23 mouse cellular contexts compared by ENCODE assay signal in genomic region chr7:45988344-45988743, GRCm38 (mm10). TPM values are rescaled to one million over a fixed set of nuclear protein-coding genes. Genes with fewer than 3 reads are reported as not detected.
DNase-seq lines count a peak whose midpoint lies in the region; ATAC-seq and TF ChIP-seq lines count a peak whose summit lies in the region.
"Had no signal": no experiment of that assay in that cellular context is flagged by ENCODE, and none has a peak within 500 bp of the region (broad histone marks: within the 10 kb centered on the region; RNA-seq: fewer than 3 reads in every experiment).

No protein-coding gene starts in this region.

- no peak overlapping the region for H3K27ac ChIP-seq in intestine, embryonic 16.5 days (ENCODE audit: low read length)
- H3K27ac ChIP-seq in intestine, embryonic 15.5 days, result no peak overlapping the region
- no peak overlapping the region for H3K27ac ChIP-seq in liver, adult 2 months (replicated peaks; ENCODE audit: insufficient read depth, low read depth, low read length)
- H3K27ac ChIP-seq in liver, embryonic 11.5 days (ENCODE audit: low read depth, low read length), result no peak overlapping the region
- no peak overlapping the region for H3K27ac ChIP-seq in liver, postnatal 0 days (ENCODE audit: low read depth)
- H3K27ac ChIP-seq in intestine, postnatal 0 days (ENCODE audit: low read depth, low read length), result no peak overlapping the region
- H3K27ac ChIP-seq in midbrain, embryonic 11.5 days (ENCODE audit: low read depth, low read length), result no peak overlapping the region

- H3K4me1 ChIP-seq in intestine, embryonic 16.5 days (ENCODE audit: control insufficient read depth, insufficient read depth, low read length), result no peaks in the 10 kb centered on the region
- H3K4me1 ChIP-seq in intestine, embryonic 15.5 days (replicated peaks), result no peaks in the 10 kb centered on the region
- H3K4me1 ChIP-seq in liver, adult 2 months (ENCODE audit: control insufficient read depth, insufficient read depth, low read length), result no peaks in the 10 kb centered on the region
- no peaks in the 10 kb centered on the region for H3K4me1 ChIP-seq in liver, embryonic 11.5 days (replicated peaks; ENCODE audit: control insufficient read depth, insufficient read depth, low read length)
- no peaks in the 10 kb centered on the region for H3K4me1 ChIP-seq in liver, postnatal 0 days (ENCODE audit: insufficient read depth)
- no peaks in the 10 kb centered on the region for H3K4me1 ChIP-seq in intestine, postnatal 0 days (replicated peaks; ENCODE audit: control insufficient read depth, insufficient read depth, low read length)
- H3K4me1 ChIP-seq in midbrain, embryonic 11.5 days (ENCODE audit: control insufficient read depth, insufficient read depth, low read length), result no peaks in the 10 kb centered on the region

- no peaks in the 10 kb centered on the region for H3K27me3 ChIP-seq in intestine, embryonic 16.5 days (replicated peaks; ENCODE audit: control insufficient read depth, insufficient read depth, low read length)
- H3K27me3 ChIP-seq in intestine, embryonic 15.5 days (replicated peaks), result no peaks in the 10 kb centered on the region
- H3K27me3 ChIP-seq in liver, adult 2 months (ENCODE audit: control insufficient read depth, insufficient read depth, low read length), result no peaks in the 10 kb centered on the region
- H3K27me3 ChIP-seq in liver, embryonic 11.5 days (replicated peaks; ENCODE audit: control insufficient read depth, insufficient read depth, low read length), result no peaks in the 10 kb centered on the region
- no peaks in the 10 kb centered on the region for H3K27me3 ChIP-seq in liver, postnatal 0 days (ENCODE audit: insufficient read depth, low read length)
- no peaks in the 10 kb centered on the region for H3K27me3 ChIP-seq in intestine, postnatal 0 days (replicated peaks; ENCODE audit: control insufficient read depth, insufficient read depth, low read length)
- H3K27me3 ChIP-seq in midbrain, embryonic 11.5 days (ENCODE audit: control insufficient read depth, insufficient read depth, low read length), result no peaks in the 10 kb centered on the region
- H3K27me3 ChIP-seq: CH12.LX had no signal

- DNase-seq in liver, adult 2 months (ENCODE audit: extremely low read depth, low read depth, low spot score), result peak; percentile 72
- no peak for DNase-seq in liver, embryonic 11.5 days (ENCODE audit: low spot score)
- DNase-seq in liver, postnatal 0 days, result no peak
- no peak for DNase-seq in liver
- no peak for DNase-seq in midbrain, embryonic 11.5 days (ENCODE audit: low spot score, missing footprints)
- DNase-seq: adrenal gland, adult 2 months; adrenal gland, adult 8-10 months; adrenal gland, postnatal 10 days; adrenal gland, postnatal 14 days; adrenal gland, postnatal 25 days; adrenal gland, postnatal 36 days; B cell, adult 2 months; cerebellum, adult 11 months; cerebellum, adult 11-12 months had no signal

- no peak overlapping the region for H3K4me2 ChIP-seq in intestine, embryonic 16.5 days (ENCODE audit: low read depth, low read length)
- no peak overlapping the region for H3K4me2 ChIP-seq in intestine, embryonic 15.5 days (replicated peaks)
- no peak overlapping the region for H3K4me2 ChIP-seq in liver, embryonic 11.5 days
- H3K4me2 ChIP-seq in liver, postnatal 0 days (ENCODE audit: low read depth, low read length), result no peak overlapping the region
- no peak overlapping the region for H3K4me2 ChIP-seq in intestine, postnatal 0 days (replicated peaks; ENCODE audit: low read depth)
- no peak overlapping the region for H3K4me2 ChIP-seq in midbrain, embryonic 11.5 days

- no peak overlapping the region for H3K9ac ChIP-seq in intestine, embryonic 16.5 days (ENCODE audit: low read depth, low read length)
- H3K9ac ChIP-seq in intestine, embryonic 15.5 days, result no peak overlapping the region
- no peak overlapping the region for H3K9ac ChIP-seq in liver, adult 2 months (ENCODE audit: low read depth, low read length)
- no peak overlapping the region for H3K9ac ChIP-seq in liver, embryonic 11.5 days (ENCODE audit: low read depth, low read length)
- H3K9ac ChIP-seq in liver, postnatal 0 days (replicated peaks), result no peak overlapping the region
- no peak overlapping the region for H3K9ac ChIP-seq in intestine, postnatal 0 days (ENCODE audit: low read depth, low read length)
- H3K9ac ChIP-seq in midbrain, embryonic 11.5 days (ENCODE audit: low read length), result no peak overlapping the region

- H3K4me3 ChIP-seq in intestine, embryonic 16.5 days (ENCODE audit: low read length), result no peak overlapping the region
- no peak overlapping the region for H3K4me3 ChIP-seq in intestine, embryonic 15.5 days (replicated peaks)
- H3K4me3 ChIP-seq in liver, adult 2 months (ENCODE audit: insufficient read depth, low read depth, low read length), result no peak overlapping the region
- H3K4me3 ChIP-seq in liver, embryonic 11.5 days (ENCODE audit: low read depth, low read length), result no peak overlapping the region
- H3K4me3 ChIP-seq in liver, postnatal 0 days (ENCODE audit: low read depth, low read length), result no peak overlapping the region
- no peak overlapping the region for H3K4me3 ChIP-seq in intestine, postnatal 0 days (ENCODE audit: low read depth, low read length)
- H3K4me3 ChIP-seq in midbrain, embryonic 11.5 days (ENCODE audit: low read depth, low read length), result no peak overlapping the region

- WGBS in intestine, embryonic 16.5 days, result 87% methylated on average over 1 of the region's 1 CpGs
- WGBS in intestine, embryonic 15.5 days, result 75% methylated on average over 1 of the region's 1 CpGs
- WGBS in liver, adult 2 months, result 23% methylated on average over 1 of the region's 1 CpGs
- 70% methylated on average over 1 of the region's 1 CpGs for WGBS in liver, embryonic 11.5 days
- 48% methylated on average over 1 of the region's 1 CpGs for WGBS in liver, postnatal 0 days (ENCODE audit: insufficient replicate concordance)
- WGBS in intestine, postnatal 0 days, result 54% methylated on average over 1 of the region's 1 CpGs
- 83% methylated on average over 1 of the region's 1 CpGs for WGBS in midbrain, embryonic 11.5 days

- H3K79me2 ChIP-seq in liver, adult 2 months (ENCODE audit: control insufficient read depth, insufficient read depth, low read length), result no peaks in the 10 kb centered on the region

- no peaks in the 10 kb centered on the region for H3K36me3 ChIP-seq in intestine, embryonic 16.5 days (ENCODE audit: control insufficient read depth, insufficient read depth, low read length)
- no peaks in the 10 kb centered on the region for H3K36me3 ChIP-seq in intestine, embryonic 15.5 days
- peaks cover 38% of the 10 kb centered on the region; the same call in 1 of the 2 replicates for H3K36me3 ChIP-seq in liver, adult 2 months (ENCODE audit: control insufficient read depth, insufficient read depth, low read length)
- H3K36me3 ChIP-seq in liver, embryonic 11.5 days (ENCODE audit: control insufficient read depth, insufficient read depth, low read length), result no peaks in the 10 kb centered on the region
- H3K36me3 ChIP-seq in liver, postnatal 0 days (replicated peaks; ENCODE audit: insufficient read depth, low read length), result peaks cover 15% of the 10 kb centered on the region; the same call in 1 of the 2 replicates
- peaks cover 4% of the 10 kb centered on the region; the same call in 1 of the 2 replicates for H3K36me3 ChIP-seq in intestine, postnatal 0 days (ENCODE audit: control insufficient read depth, insufficient read depth)
- no peaks in the 10 kb centered on the region for H3K36me3 ChIP-seq in midbrain, embryonic 11.5 days (ENCODE audit: control insufficient read depth, insufficient read depth, low read length)
- H3K36me3 ChIP-seq: G1E had no signal

- TF ChIP-seq EP300 in liver, postnatal 0 days (IDR thresholded peaks at IDR 0.05; ENCODE audit: low read depth), result no peak

- H3K9me3 ChIP-seq in intestine, embryonic 16.5 days (ENCODE audit: control insufficient read depth, low read length), result no peaks in the 10 kb centered on the region
- H3K9me3 ChIP-seq in intestine, embryonic 15.5 days, result no peaks in the 10 kb centered on the region
- H3K9me3 ChIP-seq in liver, embryonic 11.5 days (ENCODE audit: control insufficient read depth, low read length), result no peaks in the 10 kb centered on the region
- no peaks in the 10 kb centered on the region for H3K9me3 ChIP-seq in liver, postnatal 0 days (ENCODE audit: low read length)
- H3K9me3 ChIP-seq in intestine, postnatal 0 days (ENCODE audit: control insufficient read depth), result no peaks in the 10 kb centered on the region
- H3K9me3 ChIP-seq in midbrain, embryonic 11.5 days (ENCODE audit: control insufficient read depth, low read length), result no peaks in the 10 kb centered on the region
- H3K9me3 ChIP-seq: G1E had no signal

- TF ChIP-seq CTCF in liver, adult 2 months (IDR thresholded peaks at IDR 0.05; ENCODE audit: low read depth, low read length), result no peak
- TF ChIP-seq CTCF in liver, postnatal 0 days (IDR thresholded peaks at IDR 0.05; ENCODE audit: low read depth), result no peak
- no peak for TF ChIP-seq CTCF in intestine, postnatal 0 days (IDR thresholded peaks at IDR 0.05; ENCODE audit: low read depth)

- ATAC-seq in intestine, embryonic 16.5 days, result peak; percentile 64
- no peak for ATAC-seq in intestine, embryonic 15.5 days
- ATAC-seq in liver, embryonic 11.5 days (replicated peaks; ENCODE audit: low FRiP score), result no peak
- ATAC-seq in liver, postnatal 0 days, result peak; percentile 62
- ATAC-seq in intestine, postnatal 0 days, result peak; percentile 67; the same call in 1 of the 2 replicates
- ATAC-seq in midbrain, embryonic 11.5 days (ENCODE audit: low FRiP score), result no peak
- ATAC-seq: activated CD4-positive, CD25-positive, alpha-beta regulatory T cell, adult 4 months; CD4-positive, CD25-positive, alpha-beta regulatory T cell, adult 4 months; Patski had no signal

- TF ChIP-seq POLR2A in liver, adult 2 months (IDR thresholded peaks at IDR 0.05; ENCODE audit: extremely low read depth, insufficient read depth, low read length), result no peak

RNA-seq across cellular contexts. Expression of gene Abcc6, which starts 41.8 kb away (rescaled TPM):
- 6.1 and 6.6 TPM in 2 replicates for polyA plus RNA-seq in intestine, embryonic 16.5 days (2015; fragmentation: Nextera tagmentation; extraction: Ambion mirVana)
- polyA plus RNA-seq in intestine, embryonic 15.5 days (2015; fragmentation: Nextera tagmentation; extraction: Ambion mirVana), result 3.2 and 3.3 TPM in 2 replicates
- total RNA-seq in liver, adult 2 months (2014; rRNA removed), result 86.3 and 116 TPM in 2 replicates
- polyA plus RNA-seq in liver, adult 2 months (2012; rRNA removed), result 120 and 192 TPM in 2 replicates
- polyA plus RNA-seq in liver, embryonic 11.5 days (2014; fragmentation: Nextera tagmentation; extraction: Ambion mirVana), result 5.2 and 5.4 TPM in 2 replicates
- 9.9 and 10.8 TPM in 2 replicates for polyA plus RNA-seq in liver, postnatal 0 days (2015; fragmentation: Nextera tagmentation; extraction: Ambion mirVana)
- polyA plus RNA-seq in intestine, postnatal 0 days (2015; fragmentation: Nextera tagmentation; extraction: Ambion mirVana), result 5.3 and 7.1 TPM in 2 replicates
- 0.03 and 0.44 TPM in 2 replicates for polyA plus RNA-seq in midbrain, embryonic 11.5 days (2014; fragmentation: Nextera tagmentation; extraction: Ambion mirVana)
- polyA plus RNA-seq: activated CD4-positive, CD25-positive, alpha-beta regulatory T cell, adult 4 months; C2C12; CD4-positive, CD25-positive, alpha-beta regulatory T cell, adult 4 months; G1E had no signal

RNA-seq across cellular contexts. Expression of gene Nomo1, which starts 45.2 kb away (rescaled TPM):
- polyA plus RNA-seq in intestine, embryonic 16.5 days (2015; fragmentation: Nextera tagmentation; extraction: Ambion mirVana), result 95.7 and 102 TPM in 2 replicates
- 80.4 and 84.7 TPM in 2 replicates for polyA plus RNA-seq in intestine, embryonic 15.5 days (2015; fragmentation: Nextera tagmentation; extraction: Ambion mirVana)
- total RNA-seq in liver, adult 2 months (2014; rRNA removed), result 15.3 and 21.7 TPM in 2 replicates
- polyA plus RNA-seq in liver, adult 2 months (2012; rRNA removed), result 16.9 and 19.7 TPM in 2 replicates
- polyA plus RNA-seq in liver, embryonic 11.5 days (2014; fragmentation: Nextera tagmentation; extraction: Ambion mirVana), result 45.5 and 47.6 TPM in 2 replicates
- polyA plus RNA-seq in liver, postnatal 0 days (2015; fragmentation: Nextera tagmentation; extraction: Ambion mirVana), result 18.4 and 19.9 TPM in 2 replicates
- 34.4 and 37.3 TPM in 2 replicates for polyA plus RNA-seq in intestine, postnatal 0 days (2015; fragmentation: Nextera tagmentation; extraction: Ambion mirVana)
- polyA plus RNA-seq in midbrain, embryonic 11.5 days (2014; fragmentation: Nextera tagmentation; extraction: Ambion mirVana), result 13.9 and 14.1 TPM in 2 replicates

Comparison
In these comparisons a context has a peak if more than half of its experiments do, and no peak if none do; other contexts are left out.
1. ATAC-seq: peak in intestine, embryonic 16.5 days (single experiment), liver, postnatal 0 days (single experiment) and intestine, postnatal 0 days (single experiment); none in intestine, embryonic 15.5 days (single experiment), liver, embryonic 11.5 days (single experiment) and midbrain, embryonic 11.5 days (single experiment).
2. RNA of gene Abcc6, which starts 41.8 kb away (polyA plus RNA-seq): 120 to 192 TPM in liver, adult 2 months; 9.9 to 10.8 TPM in liver, postnatal 0 days, 6.1 to 6.6 TPM in intestine, embryonic 16.5 days, 5.2 to 5.4 TPM in liver, embryonic 11.5 days, 5.3 to 7.1 TPM in intestine, postnatal 0 days, 3.2 to 3.3 TPM in intestine, embryonic 15.5 days and 0.03 to 0.44 TPM in midbrain, embryonic 11.5 days; every median in the first group is over 10 times any median in the second.